Mouse (Mus musculus) natural killer cell, adult 2 months (primary cell): ENCODE results near the gene Snx20.

Source experiments
- DNase-seq, 2 experiments: peaks; one replicate each; pipeline ENCODE4 v3.0.0; 2022; ENCODE audit warnings: low spot score in 2 of 2

Gene Snx20

GRCm38 (mm10) chr8:88604065-88605038 is 31.6 kb downstream of the Snx20 start:
- no peak for DNase-seq

- no peak for DNase-seq
Measured at GRCm38 (mm10) chr8:88603446-88603989, 32.4 kb downstream of the Snx20 start.

GRCm38 (mm10) chr8:88599491-88599890 is 36.4 kb downstream of the Snx20 start:
- DNase-seq: no peak

- no peak for DNase-seq
Measured at GRCm38 (mm10) chr8:88598578-88598977, 37.4 kb downstream of the Snx20 start.

GRCm38 (mm10) chr8:88596042-88596441 is 39.9 kb downstream of the Snx20 start:
- no peak for DNase-seq

- DNase-seq: no peak
Measured at GRCm38 (mm10) chr8:88593947-88594346, 42.0 kb downstream of the Snx20 start.

- DNase-seq: no peak
Measured at GRCm38 (mm10) chr8:88590226-88590625, 45.7 kb downstream of the Snx20 start.

GRCm38 (mm10) chr8:88588205-88588889 is 47.6 kb downstream of the Snx20 start:
- DNase-seq: no peak

- no peak for DNase-seq
Measured at GRCm38 (mm10) chr8:88583863-88584262, 52.1 kb downstream of the Snx20 start.

GRCm38 (mm10) chr8:88580785-88581184 is 55.1 kb downstream of the Snx20 start:
- DNase-seq: peak in 1 of 2 experiments; percentile 39

- no peak for DNase-seq
Measured at GRCm38 (mm10) chr8:88579668-88580330, 56.1 kb downstream of the Snx20 start.

- DNase-seq: no peak
Measured at GRCm38 (mm10) chr8:88579246-88579645, 56.7 kb downstream of the Snx20 start.

- no peak for DNase-seq
Measured at GRCm38 (mm10) chr8:88578413-88579175, 57.3 kb downstream of the Snx20 start.

- DNase-seq: no peak
Measured at GRCm38 (mm10) chr8:88577666-88578065, 58.3 kb downstream of the Snx20 start.
